Mouse (Mus musculus): ENCODE measurements around the gene Xlr4b. TPM values are rescaled to one million over a fixed set of nuclear protein-coding genes. Genes with fewer than 3 reads are reported as not detected.

The Xlr4b gene
- 6.4 TPM for polyA plus RNA-seq (2014; fragmentation: Illumina TruSeq; extraction: RNeasy Lipid Tissue Mini Kit (QIAGEN cat#74804))

DNA sequence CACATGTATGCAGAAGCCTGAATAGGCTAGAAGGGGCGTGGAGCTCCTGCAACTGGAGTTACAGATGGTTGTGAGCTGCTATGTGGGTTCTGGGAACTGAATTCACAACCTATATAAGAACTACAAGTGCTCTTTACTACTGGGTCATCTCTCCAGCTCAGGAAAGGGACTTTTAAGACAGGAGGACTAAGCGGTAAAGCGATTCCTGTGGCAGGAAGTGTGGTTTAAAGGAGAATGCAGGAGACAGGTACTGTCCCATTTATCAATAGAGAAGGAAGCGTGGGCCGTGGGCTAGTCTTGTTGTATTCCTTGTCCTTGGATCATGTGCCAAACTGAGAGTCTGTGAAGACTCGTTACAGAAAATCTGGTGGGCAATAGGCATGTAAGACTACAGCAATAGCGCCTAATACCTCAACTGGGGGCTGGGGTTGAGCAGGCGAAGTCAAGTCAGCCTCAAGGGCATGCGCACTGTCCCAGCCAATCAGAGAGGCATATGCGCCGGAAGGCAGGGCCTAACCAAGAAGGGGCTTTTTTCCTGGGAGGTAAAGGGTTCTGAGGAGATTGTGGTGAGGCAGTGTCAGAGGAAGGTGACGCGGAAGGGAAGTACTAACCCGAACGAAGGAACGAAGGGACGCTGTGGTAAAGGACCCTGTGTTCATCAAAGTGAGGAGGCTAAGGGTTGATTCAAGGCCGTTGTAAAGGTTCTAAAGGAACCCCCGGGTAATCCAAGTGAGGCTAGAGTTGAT is at the start of gene Xlr4b:
TSS of gene Xlr4b (plus strand) at position 515 of the 746 bp plus-strand sequence.

DNA sequence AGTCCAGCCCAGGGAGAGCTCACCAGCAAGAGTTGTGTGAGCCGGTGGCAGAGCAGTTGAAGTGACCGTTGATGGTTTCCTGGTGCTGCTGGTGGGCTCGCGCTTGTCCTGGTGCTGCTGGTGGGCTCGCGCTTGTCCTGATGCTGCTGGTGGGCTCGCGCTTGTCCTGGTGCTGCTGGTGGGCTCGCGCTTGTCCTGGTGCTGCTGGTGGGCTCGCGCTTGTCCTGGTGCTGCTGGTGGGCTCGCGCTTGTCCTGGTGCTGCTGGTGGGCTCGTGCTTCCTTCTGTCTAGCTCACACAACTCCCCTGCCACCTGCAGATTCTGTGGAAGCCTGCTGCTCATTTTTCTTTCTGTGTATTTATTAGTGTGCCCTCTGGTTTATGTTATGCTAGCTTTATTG is 37.2 kb upstream of the Xlr4b start, which contains the start of gene Spin2d:
TSS of gene Spin2d (minus strand) at position 101 of the 400 bp plus-strand sequence.

DNA sequence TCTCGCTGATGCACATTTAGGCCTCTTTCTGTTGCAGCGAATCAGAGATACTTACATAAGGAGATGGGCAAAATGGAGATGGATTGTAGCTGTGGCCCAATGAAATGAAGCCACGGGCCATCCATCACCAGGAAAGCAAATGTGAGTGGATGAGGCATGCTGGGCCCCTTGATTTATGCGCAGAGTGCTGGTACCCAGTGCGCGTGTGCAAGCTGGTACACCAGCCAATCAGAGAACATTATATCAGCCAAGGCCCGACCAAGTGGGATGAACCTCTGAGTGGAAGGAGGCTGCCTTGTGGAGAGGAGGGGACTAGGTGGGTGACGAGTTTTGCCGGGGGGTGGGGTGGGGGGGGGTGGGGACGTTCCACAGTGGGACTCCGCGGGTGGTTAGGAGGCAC is 22.2 kb upstream of the Xlr4b start, which contains the start of gene Xlr3b:
TSS of gene Xlr3b (plus strand) at position 274 of the 400 bp plus-strand sequence.

DNA sequence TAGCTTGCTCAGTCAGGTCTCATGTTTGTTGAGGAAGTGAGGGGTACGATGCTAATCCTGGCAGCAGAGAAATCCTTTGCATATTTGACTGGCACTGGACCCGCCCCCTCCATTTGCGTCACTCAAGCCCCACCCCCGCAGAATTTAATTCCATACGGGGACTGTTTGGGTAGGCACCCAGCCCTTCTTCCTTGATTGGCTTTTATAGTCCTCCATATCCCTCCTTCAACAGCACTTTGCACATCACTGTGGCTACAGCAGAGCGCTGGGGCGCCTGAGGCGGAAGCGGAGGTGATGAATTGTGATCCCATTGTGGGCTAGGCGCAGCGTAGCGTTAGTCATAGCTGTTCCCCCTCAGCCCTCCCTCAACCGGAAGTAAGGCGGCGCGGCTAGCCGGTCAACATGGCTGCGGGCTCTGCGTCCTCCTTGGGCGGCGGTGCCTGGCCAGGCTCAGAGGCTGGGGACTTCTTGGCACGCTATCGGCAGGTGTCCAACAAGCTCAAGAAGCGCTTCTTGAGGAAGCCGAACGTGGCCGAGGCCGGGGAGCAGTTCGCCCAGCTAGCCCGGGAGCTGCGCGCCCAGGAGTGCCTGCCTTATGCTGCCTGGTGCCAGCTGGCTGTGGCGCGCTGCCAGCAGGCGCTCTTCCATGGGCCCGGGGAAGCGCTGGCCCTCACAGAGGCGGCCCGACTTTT is 13.9 kb downstream of the Xlr4b start, which contains the start of gene F8a:
TSS of gene F8a (plus strand) at position 378 of the 692 bp plus-strand sequence.

DNA sequence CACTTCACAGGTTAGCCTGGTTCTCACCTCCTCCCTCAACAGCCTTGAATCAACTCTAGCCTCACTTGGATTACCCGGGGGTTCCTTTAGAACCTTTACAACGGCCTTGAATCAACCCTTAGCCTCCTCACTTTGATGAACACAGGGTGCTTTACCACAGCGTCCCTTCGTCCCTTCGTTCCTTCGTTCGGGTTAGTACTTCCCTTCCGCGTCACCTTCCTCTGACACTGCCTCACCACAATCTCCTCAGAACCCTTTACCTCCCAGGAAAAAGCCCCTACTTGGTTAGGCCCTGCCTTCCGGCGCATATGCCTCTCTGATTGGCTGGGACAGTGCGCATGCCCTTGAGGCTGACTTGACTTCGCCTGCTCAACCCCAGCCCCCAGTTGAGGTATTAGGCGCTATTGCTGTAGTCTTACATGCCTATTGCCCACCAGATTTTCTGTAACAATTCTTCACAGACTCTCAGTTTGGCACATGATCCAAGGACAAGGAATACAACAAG is 28.7 kb downstream of the Xlr4b start, which contains the start of gene Xlr4c:
TSS of gene Xlr4c (minus strand) at position 310 of the 505 bp plus-strand sequence.

DNA sequence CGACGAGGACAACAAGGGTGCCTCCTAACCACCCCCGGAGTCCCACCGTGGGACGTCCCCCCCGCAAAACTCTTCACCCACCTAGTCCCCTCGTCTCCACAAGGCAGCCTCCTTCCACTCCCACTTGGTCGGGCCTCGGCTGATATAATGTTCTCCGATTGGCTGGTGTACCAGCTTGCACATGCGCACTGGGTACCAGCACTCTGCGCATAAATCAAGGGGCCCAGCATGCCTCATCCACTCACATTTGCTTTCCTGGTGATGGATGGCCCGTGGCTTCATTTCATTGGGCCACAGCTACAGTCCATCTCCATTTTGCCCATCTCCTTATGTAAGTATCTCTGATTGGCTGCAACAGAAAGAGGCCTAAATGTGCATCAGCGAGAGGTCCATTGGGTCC is 51.1 kb downstream of the Xlr4b start, which contains the start of gene Xlr3c:
TSS of gene Xlr3c (minus strand) at position 121 of the 400 bp plus-strand sequence.

Other genes with a start within 250 kb of the Xlr4b start
- gene Zfp185, start 227.0 kb upstream of the Xlr4b start, polyA plus RNA-seq (2014; fragmentation: Illumina TruSeq; extraction: RNeasy Lipid Tissue Mini Kit (QIAGEN cat#74804)), result 31.2 TPM
- gene Pnma5, start 177.2 kb upstream of the Xlr4b start, polyA plus RNA-seq (2014; fragmentation: Illumina TruSeq; extraction: RNeasy Lipid Tissue Mini Kit (QIAGEN cat#74804)), result 0.54 TPM
- not detected for gene Pnma3, start 149.5 kb upstream of the Xlr4b start, polyA plus RNA-seq (2014; fragmentation: Illumina TruSeq; extraction: RNeasy Lipid Tissue Mini Kit (QIAGEN cat#74804))
- 6.4 TPM for gene Xlr4a, start 131.9 kb upstream of the Xlr4b start, polyA plus RNA-seq (2014; fragmentation: Illumina TruSeq; extraction: RNeasy Lipid Tissue Mini Kit (QIAGEN cat#74804))
- 26.1 TPM for gene Xlr3a, start 117.2 kb upstream of the Xlr4b start, polyA plus RNA-seq (2014; fragmentation: Illumina TruSeq; extraction: RNeasy Lipid Tissue Mini Kit (QIAGEN cat#74804))
- gene Gm14685, start 97.3 kb upstream of the Xlr4b start, polyA plus RNA-seq (2014; fragmentation: Illumina TruSeq; extraction: RNeasy Lipid Tissue Mini Kit (QIAGEN cat#74804)), result not detected
- gene Xlr5b, start 65.5 kb upstream of the Xlr4b start, polyA plus RNA-seq (2014; fragmentation: Illumina TruSeq; extraction: RNeasy Lipid Tissue Mini Kit (QIAGEN cat#74804)), result 4.0 TPM
- not detected for gene DXBay18, start 64.9 kb upstream of the Xlr4b start, polyA plus RNA-seq (2014; fragmentation: Illumina TruSeq; extraction: RNeasy Lipid Tissue Mini Kit (QIAGEN cat#74804))
- gene Spin2d, start 37.3 kb upstream of the Xlr4b start, polyA plus RNA-seq (2014; fragmentation: Illumina TruSeq; extraction: RNeasy Lipid Tissue Mini Kit (QIAGEN cat#74804)), result not detected
- gene Xlr3b, start 22.1 kb upstream of the Xlr4b start, polyA plus RNA-seq (2014; fragmentation: Illumina TruSeq; extraction: RNeasy Lipid Tissue Mini Kit (QIAGEN cat#74804)), result 5.8 TPM
- 7.2 TPM for gene F8a, start 14.0 kb downstream of the Xlr4b start, polyA plus RNA-seq (2014; fragmentation: Illumina TruSeq; extraction: RNeasy Lipid Tissue Mini Kit (QIAGEN cat#74804))
- gene Xlr4c, start 28.8 kb downstream of the Xlr4b start, polyA plus RNA-seq (2014; fragmentation: Illumina TruSeq; extraction: RNeasy Lipid Tissue Mini Kit (QIAGEN cat#74804)), result 9.4 TPM
- 2.1 TPM for gene Xlr3c, start 51.1 kb downstream of the Xlr4b start, polyA plus RNA-seq (2014; fragmentation: Illumina TruSeq; extraction: RNeasy Lipid Tissue Mini Kit (QIAGEN cat#74804))
- gene Xlr5a, start 78.6 kb downstream of the Xlr4b start, polyA plus RNA-seq (2014; fragmentation: Illumina TruSeq; extraction: RNeasy Lipid Tissue Mini Kit (QIAGEN cat#74804)), result 0.88 TPM
- gene Xlr5c, start 78.6 kb downstream of the Xlr4b start, polyA plus RNA-seq (2014; fragmentation: Illumina TruSeq; extraction: RNeasy Lipid Tissue Mini Kit (QIAGEN cat#74804)), result 0.83 TPM
- not detected for gene Gm45015, start 122.5 kb downstream of the Xlr4b start, polyA plus RNA-seq (2014; fragmentation: Illumina TruSeq; extraction: RNeasy Lipid Tissue Mini Kit (QIAGEN cat#74804))
- 68.9 TPM for gene Zfp275, start 128.3 kb downstream of the Xlr4b start, polyA plus RNA-seq (2014; fragmentation: Illumina TruSeq; extraction: RNeasy Lipid Tissue Mini Kit (QIAGEN cat#74804))
- gene Gm18336, start 184.4 kb downstream of the Xlr4b start, polyA plus RNA-seq (2014; fragmentation: Illumina TruSeq; extraction: RNeasy Lipid Tissue Mini Kit (QIAGEN cat#74804)), result not detected
- gene Zfp92, start 196.8 kb downstream of the Xlr4b start, polyA plus RNA-seq (2014; fragmentation: Illumina TruSeq; extraction: RNeasy Lipid Tissue Mini Kit (QIAGEN cat#74804)), result 0.37 TPM
- gene Trex2, start 221.0 kb downstream of the Xlr4b start, polyA plus RNA-seq (2014; fragmentation: Illumina TruSeq; extraction: RNeasy Lipid Tissue Mini Kit (QIAGEN cat#74804)), result not detected
- gene Haus7, start 244.7 kb downstream of the Xlr4b start, polyA plus RNA-seq (2014; fragmentation: Illumina TruSeq; extraction: RNeasy Lipid Tissue Mini Kit (QIAGEN cat#74804)), result 12.6 TPM